Mouse (Mus musculus) liver, postnatal 0 days (tissue): ENCODE results near the gene Flvcr2. TPM values are rescaled to one million over a fixed set of nuclear protein-coding genes. Genes with fewer than 3 reads are reported as not detected.

ENCODE experiments used
- ATAC-seq: fragments of 200-750 bp; cut with Nextera tagmentation; 2 replicates; pipeline ENCODE4 v1.8.0; 2017; ENCODE audit warnings: mild to moderate bottlenecking, moderate library complexity
- DNase-seq: peaks from one replicate; pipeline ENCODE4 v3.0.0-alpha.2; 2016
- H3K27ac ChIP-seq: fragments of 300-500 bp; sonication (generic); 2 replicates; pipeline ENCODE4 v1.5.1; 2014; ENCODE audit warnings: antibody characterized with exemption, moderate library complexity, mild to moderate bottlenecking, low read depth
- H3K27me3 ChIP-seq: fragments of 300-500 bp; sonication (generic); 2 replicates; pipeline ENCODE4 v1.6.1; 2014; ENCODE audit warnings: low read length, control low read depth, mixed read lengths; ENCODE audit not compliant: insufficient read depth
- H3K36me3 ChIP-seq: fragments of 300-500 bp; sonication (generic); replicated peaks from 2 replicates; pipeline ENCODE4 v1.6.1; 2014; ENCODE audit warnings: mild to moderate bottlenecking, control low read depth, low read length, moderate library complexity, mixed read lengths; ENCODE audit not compliant: insufficient read depth
- H3K4me1 ChIP-seq: fragments of 300-500 bp; sonication (generic); 2 replicates; pipeline ENCODE4 v1.6.1; 2014; ENCODE audit warnings: antibody characterized with exemption, mild to moderate bottlenecking, control low read depth; ENCODE audit not compliant: insufficient read depth
- H3K4me2 ChIP-seq: fragments of 300-500 bp; sonication (generic); 2 replicates; pipeline ENCODE4 v1.6.1; 2014; ENCODE audit warnings: low read depth, mild to moderate bottlenecking, low read length, moderate library complexity, mixed read lengths
- H3K4me3 ChIP-seq: fragments of 300-500 bp; sonication (generic); 2 replicates; pipeline ENCODE4 v1.5.1; 2014; ENCODE audit warnings: low read depth, low read length
- H3K9ac ChIP-seq: fragments of 300-500 bp; sonication (generic); replicated peaks from 2 replicates; pipeline ENCODE4 v1.6.1; 2014; ENCODE audit warnings: mild to moderate bottlenecking, moderate library complexity
- H3K9me3 ChIP-seq: fragments of 300-500 bp; sonication (generic); 2 replicates; pipeline ENCODE4 v1.6.1; 2016; ENCODE audit warnings: mild to moderate bottlenecking, control low read depth, low read length, mixed read lengths
- CTCF ChIP-seq: sonication (generic); IDR thresholded peaks from 2 replicates; pipeline ENCODE4 v1.5.1; 2016; ENCODE audit warnings: antibody characterized with exemption, low read depth
- EP300 ChIP-seq: IDR thresholded peaks from 2 replicates; pipeline ENCODE4 v1.6.1; 2016; ENCODE audit warnings: antibody characterized with exemption, low read depth, mild to moderate bottlenecking
- WGBS: fragments of 180-500 bp; shearing (Covaris S2); extraction: QIAGEN DNeasy Blood & Tissue Kit; methylation state at CpG from one replicate; pipeline ENCODE4 v1.1.7; 2014; ENCODE audit not compliant: insufficient replicate concordance; 5-methylcytosine and 5-hydroxymethylcytosine counted together
- microRNA-seq: library from miRNA; unstranded; fragments of <30 nt; microRNA quantifications from one replicate; pipeline ENCODE4, GENCODE M21; 2016
- polyA plus RNA-seq: library from polyadenylated mRNA; unstranded; fragments of >200 nt; fragmentation: Nextera tagmentation; extraction: Ambion mirVana; gene quantifications from 2 replicates; pipeline ENCODE4 v1.2.1, GENCODE M21; 2015

Gene Flvcr2
- polyA plus RNA-seq, 1 experiment from 2014 or later: 5.9 TPM

DNA sequence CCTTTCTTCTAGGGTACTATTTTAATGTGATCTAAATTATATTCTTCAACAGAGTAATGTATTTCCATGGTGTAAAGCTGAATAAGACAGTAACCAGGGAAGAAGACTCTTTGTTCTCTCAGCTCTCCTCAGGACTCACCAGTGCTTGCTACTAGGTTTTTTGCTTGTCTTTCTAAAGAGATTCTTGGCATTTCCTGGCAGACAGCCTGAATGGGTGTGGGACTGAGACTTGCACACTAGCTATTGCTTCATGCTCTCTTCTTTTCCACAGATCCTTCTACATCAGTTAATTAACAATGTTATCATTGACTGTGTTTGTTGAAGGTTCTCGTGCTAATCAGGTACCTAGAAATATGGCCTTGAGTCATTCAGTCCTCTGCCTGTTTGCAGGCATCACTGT, 107.9 kb downstream of the Flvcr2 start:
- no peaks in the 10 kb centered on the region for H3K27me3 ChIP-seq
- no peak overlapping the region for H3K27ac ChIP-seq
- ATAC-seq (no peak), DNase-seq (no peak)
- no peak overlapping the region for H3K9ac ChIP-seq
- H3K4me3 ChIP-seq: no peak overlapping the region
- H3K9me3 ChIP-seq: no peaks in the 10 kb centered on the region
- no peak for TF ChIP-seq CTCF
- TF ChIP-seq EP300: no peak
- 0 out of 2 replicates have a peak, but pooled peaks cover 2% of the 10 kb centered on the region for H3K36me3 ChIP-seq
- 74% methylated on average over 1 of the region's 1 CpGs for WGBS
- no peaks in the 10 kb centered on the region for H3K4me1 ChIP-seq
- H3K4me2 ChIP-seq: no peak overlapping the region

- WGBS: 84% methylated on average over 7 of the region's 7 CpGs
- TF ChIP-seq EP300 (no peak), CTCF (no peak)
- Histone ChIP-seq H3K9ac (no peak overlapping the region), H3K27me3 (no peaks in the 10 kb centered on the region), H3K36me3 (peaks cover 2% of the 10 kb centered on the region; the same call in 1 of the 2 replicates), H3K27ac (no peak overlapping the region), H3K9me3 (no peaks in the 10 kb centered on the region), H3K4me1 (no peaks in the 10 kb centered on the region), H3K4me2 (no peak overlapping the region), H3K4me3 (no peak overlapping the region)
- ATAC-seq (no peak), DNase-seq (no peak)
Measured at GRCm38 (mm10) chr12:85857300-85857699, 111.0 kb downstream of the Flvcr2 start.

DNA sequence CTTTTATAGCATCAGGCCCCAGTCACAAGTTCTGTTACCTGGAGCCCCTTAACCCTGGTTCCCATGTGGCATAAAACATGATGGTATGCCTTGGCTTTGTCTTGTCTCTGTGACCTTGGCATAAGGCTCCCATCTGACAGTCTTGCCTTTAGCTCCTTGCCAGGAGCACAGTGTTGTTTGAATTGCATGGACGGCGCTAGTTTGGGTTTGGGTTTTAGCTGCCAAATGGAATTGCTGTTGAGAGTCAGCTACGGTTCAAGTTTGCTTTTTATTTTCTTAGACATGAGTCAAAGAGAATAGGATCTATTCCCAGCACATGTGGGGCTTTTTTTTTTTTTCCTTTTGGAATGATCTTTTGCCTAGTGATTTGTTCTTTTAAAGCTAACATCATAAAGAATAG, 112.8 kb downstream of the Flvcr2 start:
- no peak overlapping the region for H3K4me2 ChIP-seq
- no peaks in the 10 kb centered on the region for H3K27me3 ChIP-seq
- 83% methylated on average over 3 of the region's 3 CpGs for WGBS
- ATAC-seq: no peak
- H3K4me1 ChIP-seq: no peaks in the 10 kb centered on the region
- H3K9ac ChIP-seq: no peak overlapping the region
- no peak for DNase-seq
- no peak overlapping the region for H3K27ac ChIP-seq
- peaks cover 2% of the 10 kb centered on the region; the same call in 1 of the 2 replicates for H3K36me3 ChIP-seq
- H3K4me3 ChIP-seq: no peak overlapping the region
- no peaks in the 10 kb centered on the region for H3K9me3 ChIP-seq
- TF ChIP-seq EP300: no peak
- TF ChIP-seq CTCF: no peak

GRCm38 (mm10) chr12:85859511-85860189, 113.3 kb downstream of the Flvcr2 start:
- WGBS: 77% methylated on average over 3 of the region's 3 CpGs
- ATAC-seq: no peak
- Histone ChIP-seq H3K4me3 (no peak overlapping the region), H3K9me3 (no peaks in the 10 kb centered on the region), H3K4me1 (no peaks in the 10 kb centered on the region), H3K4me2 (no peak overlapping the region), H3K27me3 (no peaks in the 10 kb centered on the region), H3K36me3 (peaks cover 5% of the 10 kb centered on the region; the same call in 1 of the 2 replicates), H3K27ac (no peak overlapping the region), H3K9ac (no peak overlapping the region)
- TF ChIP-seq CTCF (no peak), EP300 (no peak)
- no peak for DNase-seq

GRCm38 (mm10) chr12:85862514-85862913, 116.2 kb downstream of the Flvcr2 start:
- Histone ChIP-seq H3K36me3 (peaks cover 6% of the 10 kb centered on the region; the same call in 1 of the 2 replicates), H3K27me3 (no peaks in the 10 kb centered on the region), H3K4me3 (no peak overlapping the region), H3K4me1 (no peaks in the 10 kb centered on the region), H3K9me3 (no peaks in the 10 kb centered on the region), H3K27ac (no peak overlapping the region), H3K4me2 (no peak overlapping the region), H3K9ac (no peak overlapping the region)
- 46% methylated on average over 2 of the region's 2 CpGs for WGBS
- DNase-seq: no peak
- ATAC-seq: no peak
- no peak for TF ChIP-seq CTCF
- TF ChIP-seq EP300: no peak

Small RNA genes lying within 50 kb of the gene (microRNA-seq; reads per million reads assigned to microRNA genes)
- gene Gm47285: not detected

Other genes with a start within 250 kb of the Flvcr2 start
- 0.25 and 0.33 TPM in 2 replicates for gene Jdp2, start 147.5 kb upstream of the Flvcr2 start, polyA plus RNA-seq
- 3.3 and 4.2 TPM in 2 replicates for gene Batf, start 59.9 kb upstream of the Flvcr2 start, polyA plus RNA-seq
- 85.7 and 94.2 TPM in 2 replicates for gene Erg28, start 78.0 kb downstream of the Flvcr2 start, polyA plus RNA-seq
- 2.8 and 3.0 TPM in 2 replicates for gene Ttll5, start 78.1 kb downstream of the Flvcr2 start, polyA plus RNA-seq